Mouse (Mus musculus) CH12.LX (cell line): ENCODE results near the gene Cwc27. TPM values are rescaled to one million over a fixed set of nuclear protein-coding genes. Genes with fewer than 3 reads are reported as not detected.

ENCODE experiments used
- DNase-seq: peaks from one replicate; pipeline ENCODE4 v3.0.0-alpha.2; 2013; ENCODE audit errors: extremely low read depth
- H3K27ac ChIP-seq: 2 replicates; pipeline ENCODE4 v1.5.1; 2012; ENCODE audit warnings: low read depth, mild to moderate bottlenecking, control low read depth, moderate library complexity; ENCODE audit not compliant: insufficient read depth
- H3K27me3 ChIP-seq: replicated peaks from 2 replicates; pipeline ENCODE3; 2012; ENCODE audit warnings: inconsistent platforms
- H3K36me3 ChIP-seq, 2 experiments: replicated peaks in 1 of 2; 2 replicates each; pipeline versions ENCODE3 to v1.6.1; 2012; ENCODE audit warnings: inconsistent platforms in 1 of 2, low read length in 1 of 2, mild to moderate bottlenecking in 1 of 2, mixed read lengths in 1 of 2, moderate library complexity in 1 of 2; ENCODE audit not compliant: control insufficient read depth in 1 of 2, insufficient read depth in 1 of 2
- H3K4me1 ChIP-seq, 2 experiments: 2 replicates each; pipeline ENCODE4 v1.6.1; 2012; ENCODE audit warnings: inconsistent platforms in 1 of 2, moderate library complexity in 1 of 2; ENCODE audit not compliant: insufficient read depth in 2 of 2, control insufficient read depth in 1 of 2
- H3K4me2 ChIP-seq: 2 replicates; pipeline ENCODE4 v1.6.1; 2012; ENCODE audit warnings: low read depth, mild to moderate bottlenecking, control low read depth; ENCODE audit not compliant: poor library complexity, insufficient read depth, severe bottlenecking
- H3K4me3 ChIP-seq, 3 experiments: fragments of 150-350 bp in 1 of 3; sonication (generic) in 1 of 3; replicated peaks in 1 of 3; 2 replicates each; pipeline versions ENCODE3 to v1.5.1; 2011 to 2012; ENCODE audit warnings: low read depth in 2 of 3, low read length in 2 of 3, mild to moderate bottlenecking in 2 of 3, moderate library complexity in 2 of 3, control low read depth in 1 of 3, improper control_type of control experiment in 1 of 3, inconsistent platforms in 1 of 3, mixed read lengths in 1 of 3; ENCODE audit not compliant: poor library complexity in 1 of 3
- H3K79me2 ChIP-seq: replicated peaks from 2 replicates; pipeline ENCODE4 v1.6.1; 2012; ENCODE audit warnings: mild to moderate bottlenecking, moderate library complexity; ENCODE audit not compliant: control insufficient read depth, poor library complexity, insufficient read depth, severe bottlenecking; ENCODE audit errors: extremely low read depth
- H3K9ac ChIP-seq: 2 replicates; pipeline ENCODE4 v1.6.1; 2012; ENCODE audit warnings: low read depth, mild to moderate bottlenecking, control low read depth, moderate library complexity; ENCODE audit not compliant: insufficient read depth
- H3K9me3 ChIP-seq: replicated peaks from 2 replicates; pipeline ENCODE3; 2012; ENCODE audit warnings: low read length, inconsistent platforms, mixed read lengths
- BHLHE40 ChIP-seq: IDR thresholded peaks from 2 replicates; pipeline ENCODE4 v1.6.1; 2011; ENCODE audit warnings: mild to moderate bottlenecking, low read depth, low read length, improper control_type of control experiment
- CHD1 ChIP-seq: IDR thresholded peaks from 2 replicates; pipeline ENCODE4 v1.6.1; 2012; ENCODE audit warnings: low read depth, low read length, improper control_type of control experiment, inconsistent platforms
- CHD2 ChIP-seq: IDR thresholded peaks from 2 replicates; pipeline ENCODE4 v1.6.1; 2011; ENCODE audit warnings: low read length, improper control_type of control experiment
- CTCF ChIP-seq, 2 experiments: IDR thresholded peaks in 1 of 2; conservative IDR thresholded peaks in 1 of 2; 2 replicates each; pipeline ENCODE4 v1.5.1; 2011 to 2012; ENCODE audit warnings: low read depth in 2 of 2, low read length in 2 of 2, improper control_type of control experiment in 1 of 2, inconsistent platforms in 1 of 2, mild to moderate bottlenecking in 1 of 2, moderate library complexity in 1 of 2
- ELF1 ChIP-seq: IDR thresholded peaks from 2 replicates; pipeline ENCODE4 v1.6.1; 2014; ENCODE audit warnings: low read depth, mild to moderate bottlenecking, inconsistent platforms, low read length, improper control_type of control experiment
- EP300 ChIP-seq: IDR thresholded peaks from 2 replicates; pipeline ENCODE4 v1.6.1; 2011; ENCODE audit warnings: low read length, improper control_type of control experiment
- HCFC1 ChIP-seq: IDR thresholded peaks from 2 replicates; pipeline ENCODE4 v1.6.1; 2012; ENCODE audit warnings: low read depth, mild to moderate bottlenecking, inconsistent platforms, low read length, improper control_type of control experiment
- JUN ChIP-seq: IDR thresholded peaks from 2 replicates; pipeline ENCODE4 v1.6.1; 2011; ENCODE audit warnings: low read depth, mild to moderate bottlenecking, low read length, improper control_type of control experiment, moderate library complexity; ENCODE audit not compliant: insufficient read depth
- JUND ChIP-seq: conservative IDR thresholded peaks from 2 replicates; pipeline ENCODE4 v1.6.1; 2011; ENCODE audit warnings: low read depth, low read length, improper control_type of control experiment
- MYC ChIP-seq: IDR thresholded peaks from 2 replicates; pipeline ENCODE4 v1.6.1; 2011; ENCODE audit warnings: low read depth, mild to moderate bottlenecking, improper control_type of control experiment, low read length
- NELFE ChIP-seq: IDR thresholded peaks from 2 replicates; pipeline ENCODE4 v1.6.1; 2011; ENCODE audit warnings: low read depth, low read length, improper control_type of control experiment
- NRF1 ChIP-seq: IDR thresholded peaks from 2 replicates; pipeline ENCODE4 v1.6.1; 2014; ENCODE audit warnings: low read depth, mild to moderate bottlenecking, inconsistent platforms, low read length, improper control_type of control experiment, moderate library complexity
- POLR2AphosphoS2 ChIP-seq: IDR thresholded peaks from 2 replicates; pipeline ENCODE4 v1.6.1; 2011; ENCODE audit warnings: low read depth, low read length, improper control_type of control experiment
- SIN3A ChIP-seq: IDR thresholded peaks from 2 replicates; pipeline ENCODE4 v1.6.1; 2012; ENCODE audit warnings: low read length, improper control_type of control experiment, inconsistent platforms
- SMC3 ChIP-seq: IDR thresholded peaks from 2 replicates; pipeline ENCODE4 v1.6.1; 2011; ENCODE audit warnings: low read depth, low read length, improper control_type of control experiment
- TBP ChIP-seq: conservative IDR thresholded peaks from 2 replicates; pipeline ENCODE4 v1.6.1; 2011; ENCODE audit warnings: low read depth, low read length, improper control_type of control experiment
- UBTF ChIP-seq: IDR thresholded peaks from 2 replicates; pipeline ENCODE4 v1.6.1; 2012; ENCODE audit warnings: low read depth, mild to moderate bottlenecking, inconsistent platforms, low read length, improper control_type of control experiment, moderate library complexity
- USF1 ChIP-seq: IDR thresholded peaks from 2 replicates; pipeline ENCODE4 v1.6.1; 2014; ENCODE audit warnings: low read depth, mild to moderate bottlenecking, inconsistent platforms, low read length, improper control_type of control experiment
- ZC3H11A ChIP-seq: IDR thresholded peaks from 2 replicates; pipeline ENCODE4 v1.6.1; 2012; ENCODE audit warnings: low read depth, mild to moderate bottlenecking, inconsistent platforms, low read length, improper control_type of control experiment
- ZMIZ1 ChIP-seq: IDR thresholded peaks from 2 replicates; pipeline ENCODE4 v1.6.1; 2012; ENCODE audit warnings: low read depth, mild to moderate bottlenecking, inconsistent platforms, low read length, improper control_type of control experiment
- ZNF384 ChIP-seq: IDR thresholded peaks from 2 replicates; pipeline ENCODE4 v1.6.1; 2012; ENCODE audit warnings: low read depth, low read length, improper control_type of control experiment, inconsistent platforms
- dilution Hi-C: fragments of 300-500 bp; cut with MboI; formaldehyde crosslinking; loops from 2 replicates; pipeline ENCODE4 v1.14.3; 2020; ENCODE audit warnings: low sequenced_read_pairs; ENCODE audit not compliant: extremely low pct_unique_long_range_greater_than_20kb, extremely low pct_ligation_motif_present
- in situ Hi-C: fragments of 300-500 bp; cut with MboI; formaldehyde crosslinking; loops from 3 replicates; pipeline ENCODE4 v1.14.3; 2019; ENCODE audit warnings: low sequenced_read_pairs, low pct_ligation_motif_present, low pct_unique_long_range_greater_than_20kb, mixed read lengths
- polyA plus RNA-seq: library from polyadenylated mRNA; unstranded; fragments of >175 nt; gene quantifications from 2 replicates; pipeline ENCODE4 v1.2.1, GENCODE M21; 2012; ENCODE audit warnings: low read depth; ENCODE audit not compliant: insufficient read length
- total RNA-seq, 2 experiments: library from RNA; depleted of rRNA; stranded (reverse); fragments of 300-350 nt in 1 of 2; fragments of >200 nt in 1 of 2; gene quantifications; 2 replicates each; pipeline ENCODE4 v1.2.3; 2012 to 2014

The Cwc27 gene
- total and polyA plus RNA-seq, 3 experiments = 24.9 to 38.4 (median 26.0) TPM

DNA sequence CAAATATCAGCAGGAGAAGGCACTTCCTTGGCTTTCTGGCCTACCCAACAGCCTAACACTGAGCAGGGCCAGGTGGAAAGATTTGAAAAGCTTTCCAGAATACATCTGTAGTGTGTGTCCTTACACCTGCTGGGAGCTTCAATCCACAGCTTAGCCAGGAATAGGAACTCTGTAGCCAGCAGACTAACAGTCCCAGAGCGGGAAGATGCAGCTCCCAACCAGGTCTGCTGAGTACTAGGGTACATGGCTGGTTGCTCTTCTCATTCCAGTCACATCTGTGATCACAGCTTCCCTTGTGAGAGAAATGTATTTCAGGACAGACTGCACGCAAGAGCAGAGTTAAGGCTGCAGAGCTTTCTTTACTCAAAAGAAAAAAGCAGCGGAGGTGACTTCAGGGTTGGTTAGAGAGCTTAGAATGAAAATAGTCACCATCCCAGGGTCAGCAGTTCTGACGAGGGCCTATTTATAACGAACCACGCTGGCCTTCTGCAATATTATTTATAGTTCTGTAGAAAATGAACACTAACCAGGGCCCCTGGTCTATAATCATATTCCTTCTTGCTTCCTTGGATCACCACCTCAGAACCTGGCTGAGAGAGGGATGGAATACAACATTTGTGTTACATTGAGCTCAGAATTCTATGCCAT, 171.0 kb downstream of the Cwc27 start:
- dilution Hi-C loops (no loop called here), in situ Hi-C loops (no loop called here)
- no peaks in the 10 kb centered on the region for H3K27me3 ChIP-seq
- no peak overlapping the region for H3K9ac ChIP-seq
- DNase-seq = no peak
- no peaks in the 10 kb centered on the region for H3K9me3 ChIP-seq
- no peak overlapping the region for H3K4me2 ChIP-seq
- H3K36me3 ChIP-seq = peaks cover 0 to 18% of the 10 kb centered on the region in 2 experiments
- TF ChIP-seq UBTF (no peak), ZC3H11A (no peak), ZMIZ1 (no peak), TBP (no peak), MYC (no peak), ELF1 (no peak), EP300 (no peak), USF1 (no peak), CHD2 (no peak), HCFC1 (no peak), ZNF384 (no peak), POLR2AphosphoS2 (no peak), JUND (no peak)
- H3K79me2 ChIP-seq = no peaks in the 10 kb centered on the region
- H3K27ac ChIP-seq = no peak overlapping the region
- no peak overlapping the region for H3K4me3 ChIP-seq
- no peaks in the 10 kb centered on the region for H3K4me1 ChIP-seq

DNA sequence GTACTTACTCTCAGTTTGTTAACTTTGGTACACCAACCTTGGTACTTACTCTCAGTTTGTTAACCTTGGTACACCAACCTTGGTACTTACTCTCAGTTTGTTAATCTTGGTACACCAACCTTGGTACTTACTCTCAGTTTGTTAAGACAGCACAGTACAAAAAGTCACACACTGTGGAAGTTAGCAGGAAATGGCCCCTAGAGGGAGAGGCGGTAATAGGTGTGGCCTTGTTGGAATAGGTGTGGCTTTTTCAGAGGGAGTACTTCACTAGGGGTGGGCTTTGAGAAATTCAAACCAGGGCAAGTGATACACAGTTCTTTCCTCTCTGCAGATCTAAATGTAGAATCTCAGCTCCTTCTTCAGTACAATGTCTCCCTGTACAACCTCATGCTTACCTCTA, 172.8 kb downstream of the Cwc27 start:
- H3K9me3 ChIP-seq = no peaks in the 10 kb centered on the region
- TF ChIP-seq CHD1 (no peak), ZNF384 (no peak), HCFC1 (no peak), EP300 (no peak), JUN (no peak), JUND (no peak), ZMIZ1 (no peak), SMC3 (no peak), SIN3A (no peak), NRF1 (no peak), NELFE (no peak), TBP (no peak), MYC (no peak), POLR2AphosphoS2 (no peak), UBTF (no peak), BHLHE40 (no peak), CTCF (conservative IDR thresholded peaks at IDR 0.05 in 1 of 2, IDR thresholded peaks at IDR 0.05 in 1 of 2; ENCODE audit: low read depth in 2 of 2, low read length in 2 of 2) (no peak)
- H3K36me3 ChIP-seq = peaks cover 0 to 24% of the 10 kb centered on the region in 2 experiments
- H3K4me3 ChIP-seq = no peak overlapping the region
- H3K4me2 ChIP-seq = no peak overlapping the region
- H3K27ac ChIP-seq = no peak overlapping the region
- no peak for DNase-seq
- H3K27me3 ChIP-seq = no peaks in the 10 kb centered on the region
- H3K79me2 ChIP-seq = no peaks in the 10 kb centered on the region
- H3K9ac ChIP-seq = no peak overlapping the region
- no peaks in the 10 kb centered on the region for H3K4me1 ChIP-seq
- dilution Hi-C loops = no loop called here
- in situ Hi-C loops = no loop called here
